Mouse (Mus musculus) intestine, embryonic 14.5 days (tissue): ENCODE data around the gene Trmt6. TPM values are rescaled to one million over a fixed set of nuclear protein-coding genes. Genes with fewer than 3 reads are reported as not detected.

Source experiments
- ATAC-seq: fragments of 200-750 bp; cut with Nextera tagmentation; replicated peaks from 2 replicates; pipeline ENCODE4 v1.8.0; 2017; ENCODE audit warnings: low read depth, moderate number of reproducible peaks, moderate TSS enrichment, moderate library complexity; ENCODE audit not compliant: low FRiP score, low TSS enrichment
- DNase-seq: peaks from one replicate; pipeline ENCODE4 v3.0.0-alpha.2; 2018; ENCODE audit warnings: low spot score
- H3K27ac ChIP-seq: fragments of 300-500 bp; sonication (generic); 2 replicates; pipeline ENCODE4 v1.5.1; 2014; ENCODE audit warnings: low read depth, mild to moderate bottlenecking, control low read depth
- H3K27me3 ChIP-seq: fragments of 300-500 bp; sonication (generic); replicated peaks from 2 replicates; pipeline ENCODE4 v1.6.1; 2014; ENCODE audit warnings: low read length, control low read depth; ENCODE audit not compliant: control insufficient read depth, insufficient read depth
- H3K36me3 ChIP-seq: fragments of 300-500 bp; sonication (generic); 2 replicates; pipeline ENCODE4 v1.6.1; 2014; ENCODE audit warnings: low read length, control low read depth; ENCODE audit not compliant: control insufficient read depth, insufficient read depth
- H3K4me1 ChIP-seq: fragments of 300-500 bp; sonication (generic); replicated peaks from 2 replicates; pipeline ENCODE4 v1.6.1; 2014; ENCODE audit warnings: low read length, control low read depth, mixed read lengths; ENCODE audit not compliant: control insufficient read depth, insufficient read depth
- H3K4me2 ChIP-seq: fragments of 300-500 bp; sonication (generic); 2 replicates; pipeline ENCODE4 v1.6.1; 2014; ENCODE audit warnings: low read length
- H3K4me3 ChIP-seq: fragments of 300-500 bp; sonication (generic); 2 replicates; pipeline ENCODE4 v1.5.1; 2014; ENCODE audit warnings: low read depth, low read length, control low read depth, mixed read lengths
- H3K9ac ChIP-seq: fragments of 300-500 bp; sonication (generic); 2 replicates; pipeline ENCODE4 v1.6.1; 2014; ENCODE audit warnings: mild to moderate bottlenecking, low read length
- H3K9me3 ChIP-seq: fragments of 300-500 bp; sonication (generic); 2 replicates; pipeline ENCODE4 v1.6.1; 2016; ENCODE audit warnings: low read length, control low read depth; ENCODE audit not compliant: control insufficient read depth
- WGBS: fragments of 180-500 bp; shearing (Covaris S2); extraction: QIAGEN DNeasy Blood & Tissue Kit; methylation state at CpG from one replicate; pipeline ENCODE4 v1.1.7; 2014; 5-methylcytosine and 5-hydroxymethylcytosine counted together
- polyA plus RNA-seq: library from polyadenylated mRNA; unstranded; fragments of >200 nt; fragmentation: Nextera tagmentation; extraction: Ambion mirVana; gene quantifications from 2 replicates; pipeline ENCODE4 v1.2.1, GENCODE M21; 2014

Trmt6 gene
- polyA plus RNA-seq: 34.4 and 37.2 TPM in 2 replicates

DNA sequence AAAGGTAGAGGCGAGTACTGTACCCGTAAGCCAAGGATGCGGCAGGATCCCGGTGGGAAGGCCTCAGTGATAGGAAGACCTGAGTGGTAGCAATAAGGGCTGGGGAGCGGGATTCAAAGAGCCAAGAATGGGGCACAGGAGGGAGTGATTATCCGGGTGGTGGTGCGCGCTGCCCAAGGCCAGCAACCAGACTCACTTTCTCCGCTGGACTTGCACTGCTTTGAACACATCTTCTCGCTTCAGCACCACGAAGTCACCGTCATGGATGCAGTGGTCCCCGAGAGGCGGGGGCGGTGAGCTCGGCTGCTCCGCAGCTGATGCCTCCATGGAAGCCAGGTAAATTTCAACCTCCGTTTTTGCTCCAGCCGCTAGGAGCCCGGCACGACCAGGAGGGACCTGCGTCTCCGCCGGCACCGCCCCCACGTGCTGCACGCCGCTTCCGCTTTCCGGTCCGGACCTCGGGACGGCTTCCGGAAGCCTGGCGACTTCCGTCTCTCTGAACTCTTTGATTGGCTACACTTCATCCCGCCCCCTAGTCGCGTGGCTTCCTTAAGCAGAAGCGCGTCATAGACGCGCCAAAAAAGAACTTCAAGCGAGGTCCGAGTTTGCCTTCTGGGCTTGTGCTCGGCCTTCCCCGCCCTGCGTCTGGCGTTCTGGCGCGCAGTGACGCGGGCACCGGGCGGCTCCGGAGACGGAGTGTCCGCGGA is at the start of gene Trmt6, which contains the start of gene Mcm8:
TSS of gene Trmt6 (minus strand) at position 448 of the 707 bp plus-strand sequence.
TSS of gene Mcm8 (plus strand) at position 534 of the 707 bp plus-strand sequence.
- H3K4me3 ChIP-seq: peak within 1 kb of the TSS; percentile 81
- H3K27me3 ChIP-seq: no peaks in the 10 kb centered on the region
- DNase-seq (peak; percentile 93), ATAC-seq (peak; percentile 100)
- peaks cover 25% of the 10 kb centered on the region for H3K36me3 ChIP-seq
- peak within 1 kb of the TSS; percentile 81 for H3K27ac ChIP-seq
- 2% methylated on average over 59 of the region's 59 CpGs for WGBS
- H3K4me1 ChIP-seq: peaks cover 13% of the 10 kb centered on the region
- H3K9me3 ChIP-seq: no peaks in the 10 kb centered on the region
- H3K9ac ChIP-seq: peak within 1 kb of the TSS; percentile 74
- H3K4me2 ChIP-seq: peak within 1 kb of the TSS; percentile 69

DNA sequence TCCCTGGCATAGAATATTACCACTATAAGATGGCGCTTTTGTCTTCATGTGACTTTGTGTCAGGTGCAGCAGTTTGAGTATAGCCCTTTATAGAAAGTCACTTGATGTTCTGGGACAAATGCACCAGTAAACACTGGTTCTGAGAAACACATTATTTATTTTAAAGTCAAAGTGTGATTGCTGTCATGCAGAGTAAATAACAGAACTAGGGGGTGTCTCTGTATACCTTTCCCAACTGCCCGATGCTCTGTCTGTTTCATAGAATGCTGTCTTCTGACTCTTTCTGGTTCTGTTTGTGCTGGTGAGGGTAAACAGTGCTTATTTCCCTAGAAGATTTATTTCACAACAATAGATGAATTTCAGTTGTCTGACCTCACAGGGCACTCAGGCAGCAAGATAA is 47.5 kb upstream of the Trmt6 start:
- 88% methylated on average over 2 of the region's 2 CpGs for WGBS
- Histone ChIP-seq H3K4me3 (no peak overlapping the region), H3K27me3 (no peaks in the 10 kb centered on the region), H3K36me3 (peaks cover 37% of the 10 kb centered on the region), H3K9ac (no peak overlapping the region), H3K4me2 (no peak overlapping the region), H3K9me3 (no peaks in the 10 kb centered on the region), H3K4me1 (no peaks in the 10 kb centered on the region), H3K27ac (no peak overlapping the region)
- no peak for ATAC-seq
- DNase-seq: no peak

DNA sequence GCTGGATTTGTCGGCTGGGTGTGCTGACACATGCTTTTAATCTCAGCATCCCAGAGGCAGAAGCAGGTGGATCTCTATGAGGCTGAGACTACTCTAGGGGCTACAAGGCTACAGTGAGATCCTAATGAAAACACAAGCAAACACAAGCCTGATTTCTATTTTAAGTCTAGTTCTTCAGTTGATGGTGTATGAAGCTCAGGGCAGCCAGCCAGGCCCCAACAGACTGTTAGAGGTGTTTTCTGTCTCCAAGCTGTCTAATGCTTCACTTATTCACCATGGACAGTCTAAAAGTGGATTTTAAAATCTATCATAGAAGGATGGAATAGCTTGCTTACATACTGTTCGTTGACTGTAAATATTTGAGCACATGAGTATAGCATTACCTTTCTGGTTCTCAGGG is 45.6 kb upstream of the Trmt6 start:
- no peak overlapping the region for H3K4me2 ChIP-seq
- H3K9me3 ChIP-seq: no peaks in the 10 kb centered on the region
- H3K4me1 ChIP-seq: no peaks in the 10 kb centered on the region
- H3K27me3 ChIP-seq: no peaks in the 10 kb centered on the region
- WGBS: 89% methylated on average over 2 of the region's 2 CpGs
- no peak overlapping the region for H3K9ac ChIP-seq
- H3K4me3 ChIP-seq: no peak overlapping the region
- peaks cover 29% of the 10 kb centered on the region for H3K36me3 ChIP-seq
- DNase-seq (no peak), ATAC-seq (no peak)
- no peak overlapping the region for H3K27ac ChIP-seq

DNA sequence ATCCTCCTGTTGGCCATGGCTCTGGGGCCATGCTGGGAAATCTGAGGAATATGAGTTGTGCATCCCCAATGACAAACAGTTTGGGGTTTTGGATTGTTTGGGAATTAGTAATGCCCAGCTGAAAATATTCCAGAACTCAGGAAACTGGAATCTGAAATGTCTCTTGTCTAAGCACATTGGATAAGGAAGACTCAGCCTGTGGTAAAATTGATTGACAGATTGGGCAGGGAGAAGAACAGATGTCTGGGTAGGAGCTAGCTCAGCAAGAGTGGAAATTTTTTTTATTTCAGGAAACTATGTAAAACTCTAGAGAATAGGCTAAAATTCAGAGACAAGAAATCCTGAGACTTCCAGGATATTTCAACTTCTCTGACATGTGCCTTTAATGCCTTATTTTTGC is 44.6 kb upstream of the Trmt6 start:
- no peak overlapping the region for H3K9ac ChIP-seq
- H3K27ac ChIP-seq: no peak overlapping the region
- H3K9me3 ChIP-seq: no peaks in the 10 kb centered on the region
- DNase-seq (no peak), ATAC-seq (no peak)
- no peaks in the 10 kb centered on the region for H3K27me3 ChIP-seq
- H3K4me3 ChIP-seq: no peak overlapping the region
- no peak overlapping the region for H3K4me2 ChIP-seq
- peaks cover 20% of the 10 kb centered on the region for H3K36me3 ChIP-seq
- H3K4me1 ChIP-seq: no peaks in the 10 kb centered on the region

DNA sequence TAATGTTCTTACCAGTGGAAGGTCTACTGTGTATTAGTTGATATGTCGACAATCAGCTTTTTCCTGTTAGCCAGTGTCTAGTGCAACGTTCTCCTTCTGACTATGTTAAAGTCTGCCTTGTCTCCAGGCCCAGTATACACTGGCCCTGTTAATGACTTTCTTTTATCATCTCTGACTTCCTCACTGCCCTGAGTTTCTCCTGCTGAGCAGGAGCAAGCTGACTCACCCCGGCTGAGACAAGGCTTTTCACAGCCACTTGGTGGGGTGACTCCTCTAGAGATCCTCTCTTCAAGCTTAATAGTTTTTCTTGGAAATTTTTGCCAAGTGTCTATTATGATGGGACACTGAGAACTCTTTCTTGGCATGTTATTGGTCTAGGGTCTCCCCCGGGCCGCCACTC is 40.5 kb upstream of the Trmt6 start:
- no peak overlapping the region for H3K9ac ChIP-seq
- no peak overlapping the region for H3K4me3 ChIP-seq
- H3K9me3 ChIP-seq: no peaks in the 10 kb centered on the region
- no peak overlapping the region for H3K4me2 ChIP-seq
- DNase-seq (no peak), ATAC-seq (no peak)
- H3K4me1 ChIP-seq: no peaks in the 10 kb centered on the region
- 82% methylated on average over 5 of the region's 5 CpGs for WGBS
- H3K27ac ChIP-seq: no peak overlapping the region
- H3K27me3 ChIP-seq: no peaks in the 10 kb centered on the region
- H3K36me3 ChIP-seq: peaks cover 14% of the 10 kb centered on the region

DNA sequence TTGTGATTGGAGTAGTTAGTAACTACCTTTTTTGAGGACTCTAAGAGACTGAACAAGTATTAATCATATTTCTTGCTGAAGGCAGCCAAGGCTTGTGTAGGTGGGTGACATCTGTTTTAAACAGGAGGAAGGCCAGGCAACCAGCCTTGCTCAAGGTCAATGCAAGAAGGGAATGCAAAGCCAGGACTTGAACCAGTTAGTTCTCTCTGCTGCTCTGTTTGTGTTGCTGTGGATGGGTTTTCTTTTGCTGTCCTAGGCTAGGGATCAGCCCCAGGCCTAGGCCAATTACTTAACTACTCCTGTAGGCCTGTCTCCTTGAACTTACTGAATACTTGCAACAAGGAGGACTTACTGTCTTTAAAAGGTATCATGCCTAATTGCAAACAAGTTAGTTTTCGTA is 37.2 kb upstream of the Trmt6 start:
- Histone ChIP-seq H3K27me3 (no peaks in the 10 kb centered on the region), H3K4me1 (peaks cover 4% of the 10 kb centered on the region; the same call in 1 of the 2 replicates)
- 92% methylated on average over 1 of the region's 1 CpGs for WGBS

DNA sequence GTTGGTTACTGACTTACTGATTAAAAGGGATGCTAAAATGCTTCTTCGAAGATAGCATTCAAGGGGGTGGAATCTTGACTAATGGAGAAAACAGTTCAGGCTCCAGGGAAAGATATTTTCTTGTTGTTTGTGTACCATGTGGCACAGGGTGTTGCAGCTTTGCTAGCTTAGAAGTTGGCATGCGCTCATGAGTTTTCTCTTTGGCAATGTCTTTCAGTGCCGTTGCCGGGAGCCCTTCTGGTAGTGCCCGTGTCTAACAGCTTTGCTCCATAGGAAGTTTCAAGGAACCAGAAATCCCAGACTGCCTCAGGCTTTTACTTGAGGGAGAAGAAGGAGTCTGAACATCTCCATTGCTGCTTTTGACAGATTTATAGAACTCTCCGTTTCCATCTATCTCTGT is 33.3 kb upstream of the Trmt6 start:
- WGBS: 93% methylated on average over 6 of the region's 6 CpGs

More for the DNA sequence above, 37.2 kb upstream of the Trmt6 start:
- H3K9ac ChIP-seq: no peak overlapping the region
- H3K36me3 ChIP-seq: peaks cover 27% of the 10 kb centered on the region
- no peak overlapping the region for H3K4me3 ChIP-seq
- no peak overlapping the region for H3K4me2 ChIP-seq
- H3K9me3 ChIP-seq: no peaks in the 10 kb centered on the region
- DNase-seq: no peak
- ATAC-seq: no peak
- no peak overlapping the region for H3K27ac ChIP-seq

DNA sequence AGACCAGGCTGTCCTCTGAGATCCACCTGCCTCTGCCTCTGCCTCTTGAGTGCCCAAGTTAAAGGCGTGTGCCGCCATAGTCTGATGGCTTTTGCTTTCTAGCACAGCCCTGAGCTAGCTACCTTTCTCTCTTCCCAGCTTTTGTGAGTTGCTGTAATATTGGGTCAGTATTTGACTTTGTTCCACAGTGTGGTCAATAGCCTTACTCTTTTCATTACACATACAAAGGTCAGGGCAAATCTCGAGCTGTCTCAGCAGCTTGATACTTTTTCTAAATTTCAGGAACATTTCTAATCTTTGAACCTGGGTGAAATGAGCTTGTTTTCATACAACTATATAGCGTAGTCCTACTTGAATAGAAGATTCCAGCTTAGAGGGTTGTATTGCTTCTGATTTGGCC is 32.5 kb upstream of the Trmt6 start:
- peaks cover 12% of the 10 kb centered on the region for H3K4me1 ChIP-seq
- H3K9ac ChIP-seq: no peak overlapping the region
- H3K36me3 ChIP-seq: peaks cover 21% of the 10 kb centered on the region
- H3K27ac ChIP-seq: no peak overlapping the region
- no peaks in the 10 kb centered on the region for H3K27me3 ChIP-seq
- H3K9me3 ChIP-seq: no peaks in the 10 kb centered on the region
- DNase-seq: no peak
- peak overlapping the region; percentile 88 for H3K4me2 ChIP-seq
- H3K4me3 ChIP-seq: no peak overlapping the region
- WGBS: 86% methylated on average over 4 of the region's 4 CpGs
- ATAC-seq: no peak

More for the DNA sequence above, 33.3 kb upstream of the Trmt6 start:
- no peak for DNase-seq
- Histone ChIP-seq H3K9me3 (no peaks in the 10 kb centered on the region), H3K4me2 (no peak overlapping the region), H3K27ac (no peak overlapping the region), H3K9ac (no peak overlapping the region), H3K27me3 (no peaks in the 10 kb centered on the region), H3K4me1 (peaks cover 12% of the 10 kb centered on the region), H3K4me3 (no peak overlapping the region), H3K36me3 (peaks cover 23% of the 10 kb centered on the region)
- ATAC-seq: no peak

DNA sequence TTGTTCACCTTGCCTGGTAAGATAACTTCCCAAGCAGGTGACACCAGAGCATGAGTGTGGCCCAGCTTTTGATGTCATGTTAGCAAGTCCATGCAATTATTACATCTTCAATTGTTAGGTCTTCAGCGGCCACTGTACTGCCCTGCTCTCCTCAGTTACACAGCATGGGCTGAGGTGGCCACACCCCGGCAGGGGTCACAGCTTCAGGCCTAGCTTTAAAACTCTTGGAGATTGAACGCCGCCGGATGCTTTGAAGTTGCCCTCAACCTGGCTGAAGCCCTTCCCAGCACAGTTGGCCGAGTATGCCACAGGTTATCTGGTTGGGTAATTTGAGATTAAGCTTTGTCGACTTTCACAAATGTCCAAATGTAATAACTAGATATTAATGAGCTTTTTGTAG is 31.7 kb upstream of the Trmt6 start:
- WGBS: 26% methylated on average over 7 of the region's 7 CpGs
- Histone ChIP-seq H3K9ac (peak overlapping the region; percentile 90), H3K4me1 (peaks cover 12% of the 10 kb centered on the region), H3K27me3 (no peaks in the 10 kb centered on the region), H3K27ac (no peak overlapping the region), H3K4me2 (peak overlapping the region; percentile 88), H3K36me3 (peaks cover 23% of the 10 kb centered on the region), H3K9me3 (no peaks in the 10 kb centered on the region), H3K4me3 (peak overlapping the region; percentile 92)
- DNase-seq (no peak), ATAC-seq (no peak)
